Mouse (Mus musculus) forelimb bud, embryonic 11.5 days (tissue): ENCODE measurements around the gene Agap1.
A peak's percentile ranks its signal among the peaks of the same experiment; 100 is the strongest.

Source experiments
- DNase-seq: peaks from one replicate; pipeline ENCODE4 v3.0.0-alpha.2; 2012; ENCODE audit warnings: low read depth, low spot score

Gene Agap1

GRCm38 (mm10) chr1:89848356-89849039, 393.9 kb downstream of the Agap1 start:
- no peak for DNase-seq

GRCm38 (mm10) chr1:89849151-89849860, 394.7 kb downstream of the Agap1 start:
- peak; percentile 56 for DNase-seq

- no peak for DNase-seq
These were observed 395.2 kb downstream of the Agap1 start for GRCm38 (mm10) chr1:89849861-89850230.

GRCm38 (mm10) chr1:89850681-89851414, 396.2 kb downstream of the Agap1 start:
- DNase-seq, result no peak

- peak; percentile 62 for DNase-seq
These were observed 404.6 kb downstream of the Agap1 start for GRCm38 (mm10) chr1:89859182-89859581.

- DNase-seq, result peak; percentile 48
These were observed 405.6 kb downstream of the Agap1 start for GRCm38 (mm10) chr1:89860017-89860730.

- no peak for DNase-seq
These were observed 411.2 kb downstream of the Agap1 start for GRCm38 (mm10) chr1:89865787-89866186.

GRCm38 (mm10) chr1:89867847-89868246, 413.2 kb downstream of the Agap1 start:
- DNase-seq, result no peak

GRCm38 (mm10) chr1:89870134-89870905, 415.7 kb downstream of the Agap1 start:
- no peak for DNase-seq

- DNase-seq, result no peak
These were observed 416.3 kb downstream of the Agap1 start for GRCm38 (mm10) chr1:89870906-89871211.

- no peak for DNase-seq
These were observed 421.9 kb downstream of the Agap1 start for GRCm38 (mm10) chr1:89876346-89877072.

GRCm38 (mm10) chr1:89878496-89878895, 423.9 kb downstream of the Agap1 start:
- no peak for DNase-seq

GRCm38 (mm10) chr1:89880193-89880592, 425.6 kb downstream of the Agap1 start:
- no peak for DNase-seq

- DNase-seq, result no peak
These were observed 426.2 kb downstream of the Agap1 start for GRCm38 (mm10) chr1:89880834-89881233.

- DNase-seq, result no peak
These were observed 429.7 kb downstream of the Agap1 start for GRCm38 (mm10) chr1:89884335-89884734.

GRCm38 (mm10) chr1:89885696-89886095, 431.1 kb downstream of the Agap1 start:
- peak; percentile 21 for DNase-seq

GRCm38 (mm10) chr1:89891400-89891799, 436.8 kb downstream of the Agap1 start:
- DNase-seq, result no peak

- DNase-seq, result no peak
These were observed 437.7 kb downstream of the Agap1 start for GRCm38 (mm10) chr1:89892281-89892680.

GRCm38 (mm10) chr1:89895801-89896200, 441.2 kb downstream of the Agap1 start:
- DNase-seq, result no peak

GRCm38 (mm10) chr1:89899036-89899435, 444.4 kb downstream of the Agap1 start:
- DNase-seq, result no peak
